In the genomic region with DNA sequence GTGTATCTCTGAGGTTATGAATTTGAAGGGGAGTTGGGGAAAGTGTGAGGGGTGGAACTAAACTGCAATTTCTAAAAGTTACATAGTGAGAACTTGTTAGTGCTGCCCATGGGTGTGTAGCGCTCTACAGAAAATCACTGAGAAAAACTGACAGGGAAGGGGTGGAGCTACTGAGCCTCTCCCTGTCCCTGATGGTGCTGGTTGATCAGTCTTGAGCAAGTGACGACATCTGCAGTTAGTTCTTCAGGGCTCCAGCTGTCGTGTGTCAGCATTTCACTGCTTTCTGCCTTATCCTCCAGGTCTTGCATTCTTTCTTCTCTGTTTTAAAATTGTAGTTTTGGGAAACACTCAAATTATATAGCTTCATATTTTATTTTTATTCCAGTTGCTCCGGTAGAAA, we compare ENCODE assay signal across 34 mouse cellular contexts. TPM values are rescaled to one million over a fixed set of nuclear protein-coding genes. Genes with fewer than 3 reads are reported as not detected.
DNase-seq lines count a peak whose midpoint lies in the region; ATAC-seq and TF ChIP-seq lines count a peak whose summit lies in the region.
"Had no signal": no experiment of that assay in that cellular context is flagged by ENCODE, and none has a peak within 500 bp of the region (broad histone marks: within the 10 kb centered on the region; RNA-seq: fewer than 3 reads in every experiment).

No protein-coding gene starts in this region.

- no peak overlapping the region for H3K27ac ChIP-seq in liver, embryonic 12.5 days
- no peak overlapping the region for H3K27ac ChIP-seq in liver, embryonic 11.5 days (ENCODE audit: low read depth, low read length)
- H3K27ac ChIP-seq in lung, postnatal 0 days (ENCODE audit: low read length) = no peak overlapping the region
- no peak overlapping the region for H3K27ac ChIP-seq in midbrain, embryonic 10.5 days (replicated peaks)
- H3K27ac ChIP-seq: heart, adult 2 months; heart, embryonic 10.5 days; heart, embryonic 13.5 days; hindbrain, embryonic 14.5 days; hindbrain, postnatal 0 days had no signal

- H3K4me1 ChIP-seq in liver, embryonic 12.5 days = peaks cover 9% of the 10 kb centered on the region
- H3K4me1 ChIP-seq in liver, embryonic 11.5 days (replicated peaks; ENCODE audit: control insufficient read depth, insufficient read depth, low read length) = no peaks in the 10 kb centered on the region
- H3K4me1 ChIP-seq in lung, postnatal 0 days (ENCODE audit: insufficient read depth, low read depth, low read length) = no peaks in the 10 kb centered on the region
- H3K4me1 ChIP-seq in midbrain, embryonic 10.5 days = no peaks in the 10 kb centered on the region
- H3K4me1 ChIP-seq: heart, embryonic 10.5 days had no signal

- TF ChIP-seq CTCF in lung, postnatal 0 days (IDR thresholded peaks at IDR 0.05) = no peak

- ATAC-seq in liver, embryonic 12.5 days = peak; percentile 46; the same call in 1 of the 2 replicates
- ATAC-seq in liver, embryonic 11.5 days (replicated peaks; ENCODE audit: low FRiP score) = no peak
- peak; percentile 28; the same call in 1 of the 2 replicates for ATAC-seq in lung, postnatal 0 days
- peak; percentile 82 for ATAC-seq in megakaryocyte progenitor cell, adult 5-6 weeks (replicated peaks; ENCODE audit: poor library complexity)
- ATAC-seq: activated CD4-positive, CD25-positive, alpha-beta regulatory T cell, adult 4 months; forebrain, embryonic 14.5 days; forebrain, postnatal 0 days; hindbrain, postnatal 0 days; inflammation-experienced regulatory T-cells, adult 6 months had no signal

- H3K4me3 ChIP-seq in liver, embryonic 12.5 days = no peak overlapping the region
- no peak overlapping the region for H3K4me3 ChIP-seq in liver, embryonic 11.5 days (ENCODE audit: low read depth, low read length)
- no peak overlapping the region for H3K4me3 ChIP-seq in lung, postnatal 0 days (ENCODE audit: low read depth, low read length)
- no peak overlapping the region for H3K4me3 ChIP-seq in midbrain, embryonic 10.5 days
- H3K4me3 ChIP-seq: heart, adult 2 months; heart, embryonic 10.5 days; heart, embryonic 13.5 days had no signal

- DNase-seq in liver, embryonic 11.5 days (ENCODE audit: low spot score) = no peak
- DNase-seq in lung, postnatal 0 days (ENCODE audit: low spot score) = peak; percentile 44
- no peak for DNase-seq in lung, postnatal 10 days
- DNase-seq in NIH3T3 (ENCODE audit: low read depth) = peak; percentile 40
- no peak for DNase-seq in midbrain, embryonic 10.5 days (ENCODE audit: low spot score)
- DNase-seq in gastrocnemius, postnatal 4 days (ENCODE audit: low spot score in 2 of 2) = no peak
- DNase-seq: adrenal gland, adult 8-10 months; adrenal gland, postnatal 25 days; B cell, adult 2 months; cerebellum, adult 11-12 months; cerebellum, adult 8-10 months; cerebellum, postnatal 10 days; cerebellum, postnatal 36 days; forebrain, postnatal 0 days; gastrocnemius, postnatal 25 days; heart, adult 2 months; heart, postnatal 14 days; heart, postnatal 4 days had no signal

- WGBS in liver, embryonic 12.5 days (ENCODE audit: insufficient replicate concordance) = 41% methylated on average over 4 of the region's 4 CpGs
- 55% methylated on average over 4 of the region's 4 CpGs for WGBS in liver, embryonic 11.5 days
- 51% methylated on average over 4 of the region's 4 CpGs for WGBS in lung, postnatal 0 days
- WGBS in midbrain, embryonic 10.5 days = 78% methylated on average over 4 of the region's 4 CpGs

- no peak overlapping the region for H3K4me2 ChIP-seq in liver, embryonic 12.5 days
- H3K4me2 ChIP-seq in liver, embryonic 11.5 days = no peak overlapping the region
- H3K4me2 ChIP-seq in lung, postnatal 0 days (replicated peaks; ENCODE audit: low read depth, low read length) = no peak overlapping the region
- H3K4me2 ChIP-seq: heart, embryonic 13.5 days; hindbrain, embryonic 14.5 days had no signal

- H3K36me3 ChIP-seq in liver, embryonic 12.5 days = no peaks in the 10 kb centered on the region
- no peaks in the 10 kb centered on the region for H3K36me3 ChIP-seq in liver, embryonic 11.5 days (ENCODE audit: control insufficient read depth, insufficient read depth, low read length)
- H3K36me3 ChIP-seq in lung, postnatal 0 days (ENCODE audit: insufficient read depth, low read length) = no peaks in the 10 kb centered on the region
- H3K36me3 ChIP-seq in midbrain, embryonic 10.5 days = no peaks in the 10 kb centered on the region
- H3K36me3 ChIP-seq: G1E; heart, embryonic 10.5 days; heart, embryonic 13.5 days had no signal

- TF ChIP-seq EP300 in lung, postnatal 0 days (IDR thresholded peaks at IDR 0.05) = no peak

- no peaks in the 10 kb centered on the region for H3K9me3 ChIP-seq in liver, embryonic 12.5 days (replicated peaks)
- no peaks in the 10 kb centered on the region for H3K9me3 ChIP-seq in liver, embryonic 11.5 days (ENCODE audit: control insufficient read depth, low read length)
- H3K9me3 ChIP-seq in lung, postnatal 0 days (ENCODE audit: low read length) = no peaks in the 10 kb centered on the region
- H3K9me3 ChIP-seq in midbrain, embryonic 10.5 days (replicated peaks) = no peaks in the 10 kb centered on the region
- H3K9me3 ChIP-seq: G1E; heart, embryonic 10.5 days; heart, embryonic 13.5 days had no signal

- H3K9ac ChIP-seq in liver, embryonic 12.5 days = no peak overlapping the region
- no peak overlapping the region for H3K9ac ChIP-seq in liver, embryonic 11.5 days (ENCODE audit: low read depth, low read length)
- no peak overlapping the region for H3K9ac ChIP-seq in lung, postnatal 0 days (replicated peaks; ENCODE audit: low read depth)
- H3K9ac ChIP-seq: forebrain, postnatal 0 days; heart, embryonic 13.5 days; hindbrain, embryonic 14.5 days had no signal

- H3K27me3 ChIP-seq in liver, embryonic 12.5 days (replicated peaks) = no peaks in the 10 kb centered on the region
- H3K27me3 ChIP-seq in liver, embryonic 11.5 days (replicated peaks; ENCODE audit: control insufficient read depth, insufficient read depth, low read length) = no peaks in the 10 kb centered on the region
- no peaks in the 10 kb centered on the region for H3K27me3 ChIP-seq in lung, postnatal 0 days (replicated peaks; ENCODE audit: insufficient read depth, low read length)
- no peaks in the 10 kb centered on the region for H3K27me3 ChIP-seq in midbrain, embryonic 10.5 days (ENCODE audit: low read depth, poor library complexity, severe bottlenecking)
- H3K27me3 ChIP-seq: CH12.LX; heart, embryonic 13.5 days had no signal

RNA-seq across cellular contexts. Expression of gene Tnfsf14, which starts 20.6 kb away (rescaled TPM):
- 1.6 and 1.7 TPM in 2 replicates for polyA plus RNA-seq in liver, embryonic 12.5 days (2016; fragmentation: Nextera tagmentation; extraction: Ambion mirVana)
- 0.73 and 1.2 TPM in 2 replicates for polyA plus RNA-seq in liver, embryonic 11.5 days (2014; fragmentation: Nextera tagmentation; extraction: Ambion mirVana)
- 0.50 and 0.73 TPM in 2 replicates for polyA plus RNA-seq in lung, postnatal 0 days (2015; fragmentation: Nextera tagmentation; extraction: Ambion mirVana)
- total RNA-seq in megakaryocyte progenitor cell, adult 5-6 weeks (2015) = 2.1 and 3.5 TPM in 2 replicates
- total RNA-seq in megakaryocyte progenitor cell, adult 5-6 weeks (2017) = 6.2 and 6.8 TPM in 2 replicates
- 0.06 and 0.21 TPM in 2 replicates for polyA plus RNA-seq in midbrain, embryonic 10.5 days (2016; fragmentation: Nextera tagmentation; extraction: Ambion mirVana)
- total RNA-seq in gastrocnemius, postnatal 4 days (2021) = not detected
- total RNA-seq: adrenal gland, postnatal 25 days; forebrain, postnatal 0 days; gastrocnemius, adult 8-10 months; gastrocnemius, postnatal 25 days; heart, postnatal 4 days; hindbrain, postnatal 0 days had no signal
- polyA plus RNA-seq: forebrain, embryonic 14.5 days; forebrain, postnatal 0 days; frontal cortex, adult 2 months; hindbrain, postnatal 0 days had no signal

RNA-seq across cellular contexts. Expression of gene Cd70, which starts 23.8 kb away (rescaled TPM):
- not detected in 2 replicates for polyA plus RNA-seq in liver, embryonic 12.5 days (2016; fragmentation: Nextera tagmentation; extraction: Ambion mirVana)
- polyA plus RNA-seq in liver, embryonic 11.5 days (2014; fragmentation: Nextera tagmentation; extraction: Ambion mirVana) = not detected in 2 replicates
- not detected in 2 replicates for polyA plus RNA-seq in lung, postnatal 0 days (2015; fragmentation: Nextera tagmentation; extraction: Ambion mirVana)
- total RNA-seq in megakaryocyte progenitor cell, adult 5-6 weeks (2015) = not detected in 2 replicates
- total RNA-seq in megakaryocyte progenitor cell, adult 5-6 weeks (2017) = not detected in 2 replicates
- polyA plus RNA-seq in midbrain, embryonic 10.5 days (2016; fragmentation: Nextera tagmentation; extraction: Ambion mirVana) = 0.27 TPM in 1 of 2 replicates, not detected in the other
- total RNA-seq in gastrocnemius, postnatal 4 days (2021) = not detected
- total RNA-seq: adrenal gland, adult 8-10 months; adrenal gland, postnatal 25 days; forebrain, postnatal 0 days; G1E; gastrocnemius, adult 8-10 months; gastrocnemius, postnatal 25 days; heart, adult 2 months; heart, postnatal 14 days; heart, postnatal 4 days had no signal
- polyA plus RNA-seq: embryonic facial prominence, embryonic 11.5 days; embryonic facial prominence, embryonic 14.5 days; forebrain, embryonic 11.5 days; G1E; heart, adult 2 months; heart, embryonic 10.5 days; heart, embryonic 13.5 days had no signal

RNA-seq across cellular contexts. Expression of gene C3, which starts 54.6 kb away (rescaled TPM):
- polyA plus RNA-seq in liver, embryonic 12.5 days (2016; fragmentation: Nextera tagmentation; extraction: Ambion mirVana) = 95.1 and 100 TPM in 2 replicates
- 71.7 and 82.8 TPM in 2 replicates for polyA plus RNA-seq in liver, embryonic 11.5 days (2014; fragmentation: Nextera tagmentation; extraction: Ambion mirVana)
- polyA plus RNA-seq in lung, postnatal 0 days (2015; fragmentation: Nextera tagmentation; extraction: Ambion mirVana) = 50.2 and 55.0 TPM in 2 replicates
- 164 and 202 TPM in 2 replicates for total RNA-seq in megakaryocyte progenitor cell, adult 5-6 weeks (2015)
- 211 and 263 TPM in 2 replicates for total RNA-seq in megakaryocyte progenitor cell, adult 5-6 weeks (2017)
- 0.07 TPM in 1 of 2 replicates, not detected in the other for polyA plus RNA-seq in midbrain, embryonic 10.5 days (2016; fragmentation: Nextera tagmentation; extraction: Ambion mirVana)
- total RNA-seq in gastrocnemius, postnatal 4 days (2021) = 10 to 100 TPM in 1 of 2 experiments, 1 to 10 TPM in 1; 5.3 to 19.8 TPM
- polyA plus RNA-seq: forebrain, embryonic 11.5 days had no signal

Comparison
In these comparisons a context has a peak if more than half of its experiments do, and no peak if none do; other contexts are left out.
1. DNase-seq: peak in lung, postnatal 0 days (single experiment) and NIH3T3 (single experiment); none in liver, embryonic 11.5 days (single experiment), lung, postnatal 10 days (single experiment), midbrain, embryonic 10.5 days (single experiment) and gastrocnemius, postnatal 4 days (0 of 2).
2. RNA of gene C3, which starts 54.6 kb away (polyA plus RNA-seq): 95.1 to 100 TPM in liver, embryonic 12.5 days, 71.7 to 82.8 TPM in liver, embryonic 11.5 days and 50.2 to 55.0 TPM in lung, postnatal 0 days; 0.07 TPM in midbrain, embryonic 10.5 days; every median in the first group is over 10 times any median in the second.